Mouse (Mus musculus): ENCODE measurements at regions not wholly inside any gene's neighbourhood (a gene's known extent, or its start where the extent isn't known, plus 50 kb on each side); places are given as distances from the start of the nearest gene placed in this dataset.

DNA sequence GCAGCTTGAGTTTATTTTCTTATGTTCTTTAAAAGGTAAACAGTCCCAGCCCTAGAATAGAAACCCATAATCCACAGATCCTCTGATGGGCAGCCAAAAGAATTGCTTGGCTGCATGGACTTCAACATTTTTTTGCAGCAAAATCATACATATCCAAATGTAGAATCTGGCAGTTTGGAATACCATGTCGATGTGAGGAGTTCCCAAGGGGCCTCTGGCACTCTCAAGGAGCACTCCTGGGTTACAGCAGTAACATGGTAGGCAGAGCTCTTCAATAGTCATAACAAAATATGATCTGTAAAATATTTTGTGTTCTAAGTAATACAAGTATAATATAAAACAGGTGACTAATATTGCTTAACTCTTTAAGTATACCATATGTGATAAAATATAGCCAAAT, 119.4 kb downstream of the Trim52 start:
- H3K9ac ChIP-seq (replicated peaks; ENCODE audit: low read depth, low read length), result no peak overlapping the region
- no peaks in the 10 kb centered on the region for H3K36me3 ChIP-seq (ENCODE audit: control insufficient read depth, insufficient read depth, low read length)
- no peak for ATAC-seq (ENCODE audit: insufficient number of reproducible peaks, insufficient read depth, low FRiP score, low read depth)
- H3K4me2 ChIP-seq (replicated peaks; ENCODE audit: low read depth, low read length), result no peak overlapping the region
- no peaks in the 10 kb centered on the region for H3K9me3 ChIP-seq (ENCODE audit: control insufficient read depth, low read depth, low read length)
- 71% methylated on average over 1 of the region's 1 CpGs for WGBS
- no peaks in the 10 kb centered on the region for H3K27me3 ChIP-seq (ENCODE audit: control insufficient read depth, insufficient read depth, low read length)
- H3K4me3 ChIP-seq (ENCODE audit: low read depth, low read length), result no peak overlapping the region
- H3K4me1 ChIP-seq (ENCODE audit: control insufficient read depth, insufficient read depth, low read length), result no peaks in the 10 kb centered on the region
- no peak overlapping the region for H3K27ac ChIP-seq (ENCODE audit: low read length)

- H3K27ac ChIP-seq (ENCODE audit: low read length), result no peak overlapping the region
- H3K36me3 ChIP-seq (ENCODE audit: control insufficient read depth, insufficient read depth, low read length), result no peaks in the 10 kb centered on the region
- no peaks in the 10 kb centered on the region for H3K27me3 ChIP-seq (ENCODE audit: control insufficient read depth, insufficient read depth, low read length)
- ATAC-seq (ENCODE audit: insufficient number of reproducible peaks, insufficient read depth, low FRiP score, low read depth), result no peak
- H3K9ac ChIP-seq (replicated peaks; ENCODE audit: low read depth, low read length), result no peak overlapping the region
- no peak overlapping the region for H3K4me3 ChIP-seq (ENCODE audit: low read depth, low read length)
- 88% methylated on average over 5 of the region's 5 CpGs for WGBS
- no peak overlapping the region for H3K4me2 ChIP-seq (replicated peaks; ENCODE audit: low read depth, low read length)
- H3K9me3 ChIP-seq (ENCODE audit: control insufficient read depth, low read depth, low read length), result no peaks in the 10 kb centered on the region
- no peaks in the 10 kb centered on the region for H3K4me1 ChIP-seq (ENCODE audit: control insufficient read depth, insufficient read depth, low read length)
Observed at GRCm38 (mm10) chr14:106241721-106242405, 135.9 kb downstream of the Trim52 start.

GRCm38 (mm10) chr14:106259396-106260108, 153.6 kb downstream of the Trim52 start:
- Histone ChIP-seq H3K27me3 (ENCODE audit: control insufficient read depth, insufficient read depth, low read length) (no peaks in the 10 kb centered on the region), H3K4me2 (replicated peaks; ENCODE audit: low read depth, low read length) (no peak overlapping the region), H3K36me3 (ENCODE audit: control insufficient read depth, insufficient read depth, low read length) (no peaks in the 10 kb centered on the region), H3K9ac (replicated peaks; ENCODE audit: low read depth, low read length) (no peak overlapping the region), H3K4me3 (ENCODE audit: low read depth, low read length) (no peak overlapping the region), H3K27ac (ENCODE audit: low read length) (no peak overlapping the region), H3K9me3 (ENCODE audit: control insufficient read depth, low read depth, low read length) (no peaks in the 10 kb centered on the region), H3K4me1 (ENCODE audit: control insufficient read depth, insufficient read depth, low read length) (no peaks in the 10 kb centered on the region)
- WGBS, result 30% methylated on average over 4 of the region's 4 CpGs
- ATAC-seq (ENCODE audit: insufficient number of reproducible peaks, insufficient read depth, low FRiP score, low read depth), result no peak

- Histone ChIP-seq H3K4me1 (ENCODE audit: control insufficient read depth, insufficient read depth, low read length) (no peaks in the 10 kb centered on the region), H3K9me3 (ENCODE audit: control insufficient read depth, low read depth, low read length) (no peaks in the 10 kb centered on the region), H3K36me3 (ENCODE audit: control insufficient read depth, insufficient read depth, low read length) (no peaks in the 10 kb centered on the region), H3K9ac (replicated peaks; ENCODE audit: low read depth, low read length) (no peak overlapping the region), H3K4me3 (ENCODE audit: low read depth, low read length) (no peak overlapping the region), H3K4me2 (replicated peaks; ENCODE audit: low read depth, low read length) (no peak overlapping the region), H3K27ac (ENCODE audit: low read length) (no peak overlapping the region), H3K27me3 (ENCODE audit: control insufficient read depth, insufficient read depth, low read length) (no peaks in the 10 kb centered on the region)
- no peak for ATAC-seq (ENCODE audit: insufficient number of reproducible peaks, insufficient read depth, low FRiP score, low read depth)
- 89% methylated on average over 3 of the region's 3 CpGs for WGBS
Observed at GRCm38 (mm10) chr14:106265290-106265689, 159.3 kb downstream of the Trim52 start.

GRCm38 (mm10) chr14:106267679-106268561, 161.9 kb downstream of the Trim52 start:
- 57% methylated on average over 12 of the region's 12 CpGs for WGBS
- no peak overlapping the region for H3K27ac ChIP-seq (ENCODE audit: low read length)
- no peaks in the 10 kb centered on the region for H3K4me1 ChIP-seq (ENCODE audit: control insufficient read depth, insufficient read depth, low read length)
- H3K4me3 ChIP-seq (ENCODE audit: low read depth, low read length), result no peak overlapping the region
- no peak overlapping the region for H3K4me2 ChIP-seq (replicated peaks; ENCODE audit: low read depth, low read length)
- H3K9me3 ChIP-seq (ENCODE audit: control insufficient read depth, low read depth, low read length), result no peaks in the 10 kb centered on the region
- H3K9ac ChIP-seq (replicated peaks; ENCODE audit: low read depth, low read length), result no peak overlapping the region
- H3K36me3 ChIP-seq (ENCODE audit: control insufficient read depth, insufficient read depth, low read length), result no peaks in the 10 kb centered on the region
- no peak for ATAC-seq (ENCODE audit: insufficient number of reproducible peaks, insufficient read depth, low FRiP score, low read depth)
- H3K27me3 ChIP-seq (ENCODE audit: control insufficient read depth, insufficient read depth, low read length), result no peaks in the 10 kb centered on the region

GRCm38 (mm10) chr14:106269680-106270079, 163.7 kb downstream of the Trim52 start:
- WGBS, result 55% methylated on average over 6 of the region's 6 CpGs

DNA sequence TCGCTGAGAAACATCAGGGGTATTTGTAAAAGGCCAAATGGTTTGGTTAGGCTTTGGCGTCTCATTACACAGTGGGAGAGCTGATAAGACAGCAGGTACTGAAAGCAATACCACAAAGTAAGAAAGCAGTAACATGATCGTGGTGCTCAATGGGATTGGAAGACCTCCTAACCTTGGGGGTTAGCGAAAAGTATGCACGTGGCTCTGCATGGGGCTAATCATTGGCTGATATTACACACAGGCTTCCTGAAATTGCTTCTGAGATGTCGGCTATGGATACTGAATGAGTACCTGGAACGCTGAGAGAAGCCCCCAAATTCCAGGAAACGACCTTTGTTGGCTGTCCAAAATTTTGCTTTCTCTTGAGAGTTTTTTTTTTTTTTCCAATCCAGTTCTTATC, 207.6 kb downstream of the Trim52 start:
- 39% methylated on average over 8 of the region's 8 CpGs for WGBS
- Histone ChIP-seq H3K9ac (replicated peaks; ENCODE audit: low read depth, low read length) (no peak overlapping the region), H3K4me1 (ENCODE audit: control insufficient read depth, insufficient read depth, low read length) (no peaks in the 10 kb centered on the region), H3K27ac (ENCODE audit: low read length) (no peak overlapping the region), H3K36me3 (ENCODE audit: control insufficient read depth, insufficient read depth, low read length) (no peaks in the 10 kb centered on the region), H3K9me3 (ENCODE audit: control insufficient read depth, low read depth, low read length) (no peaks in the 10 kb centered on the region), H3K27me3 (ENCODE audit: control insufficient read depth, insufficient read depth, low read length) (no peaks in the 10 kb centered on the region), H3K4me2 (replicated peaks; ENCODE audit: low read depth, low read length) (no peak overlapping the region), H3K4me3 (ENCODE audit: low read depth, low read length) (no peak overlapping the region)
- ATAC-seq (ENCODE audit: insufficient number of reproducible peaks, insufficient read depth, low FRiP score, low read depth), result no peak

More at GRCm38 (mm10) chr14:106269680-106270079, 163.7 kb downstream of the Trim52 start:
- Histone ChIP-seq H3K9me3 (ENCODE audit: control insufficient read depth, low read depth, low read length) (no peaks in the 10 kb centered on the region), H3K4me3 (ENCODE audit: low read depth, low read length) (no peak overlapping the region), H3K27ac (ENCODE audit: low read length) (no peak overlapping the region), H3K9ac (replicated peaks; ENCODE audit: low read depth, low read length) (no peak overlapping the region), H3K4me1 (ENCODE audit: control insufficient read depth, insufficient read depth, low read length) (no peaks in the 10 kb centered on the region), H3K4me2 (replicated peaks; ENCODE audit: low read depth, low read length) (no peak overlapping the region), H3K27me3 (ENCODE audit: control insufficient read depth, insufficient read depth, low read length) (no peaks in the 10 kb centered on the region), H3K36me3 (ENCODE audit: control insufficient read depth, insufficient read depth, low read length) (no peaks in the 10 kb centered on the region)
- no peak for ATAC-seq (ENCODE audit: insufficient number of reproducible peaks, insufficient read depth, low FRiP score, low read depth)

- H3K4me2 ChIP-seq (replicated peaks; ENCODE audit: low read depth, low read length), result no peak overlapping the region
- no peaks in the 10 kb centered on the region for H3K4me1 ChIP-seq (ENCODE audit: control insufficient read depth, insufficient read depth, low read length)
- no peaks in the 10 kb centered on the region for H3K27me3 ChIP-seq (ENCODE audit: control insufficient read depth, insufficient read depth, low read length)
- H3K9me3 ChIP-seq (ENCODE audit: control insufficient read depth, low read depth, low read length), result no peaks in the 10 kb centered on the region
- H3K36me3 ChIP-seq (ENCODE audit: control insufficient read depth, insufficient read depth, low read length), result no peaks in the 10 kb centered on the region
- no peak overlapping the region for H3K4me3 ChIP-seq (ENCODE audit: low read depth, low read length)
- no peak for ATAC-seq (ENCODE audit: insufficient number of reproducible peaks, insufficient read depth, low FRiP score, low read depth)
- 50% methylated on average over 9 of the region's 9 CpGs for WGBS
- H3K27ac ChIP-seq (ENCODE audit: low read length), result no peak overlapping the region; the same call in 1 of the 2 replicates
- H3K9ac ChIP-seq (replicated peaks; ENCODE audit: low read depth, low read length), result no peak overlapping the region
Observed at GRCm38 (mm10) chr14:106314079-106314551, 208.1 kb downstream of the Trim52 start.

Measured in stomach, embryonic 14.5 days (tissue).